Mouse (Mus musculus): ENCODE measurements at regions not wholly inside any gene's neighbourhood (a gene's known extent, or its start where the extent isn't known, plus 50 kb on each side); places are given as distances from the start of the nearest gene placed in this dataset.
"Not testable (repeated sequence)": the region's sequence is repeated elsewhere in the genome, so short reads cannot be mapped to it uniquely, and the experiment has no call there.

DNA sequence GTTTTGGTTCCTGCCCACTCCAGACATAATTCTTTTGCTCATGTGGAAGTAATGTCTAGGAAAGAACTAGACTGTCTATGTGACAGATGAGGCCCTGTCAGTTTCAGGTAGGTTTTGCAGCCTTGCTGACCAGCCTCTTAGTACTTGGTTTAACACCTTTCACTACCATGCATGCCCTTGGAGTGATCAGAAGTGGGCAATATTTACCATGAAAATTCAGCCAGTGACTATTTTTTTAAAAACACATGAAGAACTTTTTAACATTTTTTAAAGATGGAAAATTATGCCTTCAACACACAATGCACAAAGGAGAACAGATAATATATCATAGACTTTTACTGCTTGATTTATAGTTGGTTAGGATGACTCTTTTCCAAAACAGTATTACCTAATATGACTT lies 58.1 kb downstream of the Cox7c start:
- Histone ChIP-seq H3K4me1 (ENCODE audit: control insufficient read depth in 1 of 2, insufficient read depth in 2 of 2, low read length in 2 of 2) (no peaks in the 10 kb centered on the region), H3K4me3 (ENCODE audit: control insufficient read depth in 1 of 2, insufficient read depth in 1 of 2, low read depth in 2 of 2, low read length in 2 of 2) (no peak overlapping the region), H3K36me3 (ENCODE audit: control insufficient read depth in 1 of 2, insufficient read depth in 2 of 2, low read length in 2 of 2) (no peaks in the 10 kb centered on the region), H3K27ac (ENCODE audit: control insufficient read depth, low read depth, low read length) (no peak overlapping the region), H3K79me2 (ENCODE audit: control insufficient read depth, insufficient read depth, low read length, poor library complexity) (no peaks in the 10 kb centered on the region), H3K27me3 (ENCODE audit: control insufficient read depth in 1 of 2, insufficient read depth in 2 of 2, low read length in 2 of 2) (no peaks in the 10 kb centered on the region), H3K9ac (ENCODE audit: control insufficient read depth, low read depth, low read length, poor library complexity, severe bottlenecking) (no peak overlapping the region), H3K9me3 (replicated peaks; ENCODE audit: insufficient read depth, low read length) (no peaks in the 10 kb centered on the region)
- peak; percentile 21 for DNase-seq (ENCODE audit: low read depth, low spot score)
- TF ChIP-seq SMC3 (IDR thresholded peaks at IDR 0.05; ENCODE audit: low read depth, low read length) (peak; percentile 49), CTCF (IDR thresholded peaks at IDR 0.05 in 2 of 3, conservative IDR thresholded peaks at IDR 0.05 in 1 of 3; ENCODE audit: control insufficient read depth in 1 of 3, insufficient read depth in 1 of 3, low read depth in 2 of 3, low read length in 3 of 3, poor library complexity in 1 of 3, severe bottlenecking in 1 of 3) (peak in 1 of 3 experiments; percentile 47; a peak in 2 of 6 replicates), ZC3H11A (IDR thresholded peaks at IDR 0.05; ENCODE audit: low read depth, low read length) (peak; percentile 36), EP300 (IDR thresholded peaks at IDR 0.05; ENCODE audit: low read depth in 1 of 2, low read length in 2 of 2) (no peak), POLR2AphosphoS2 (IDR thresholded peaks at IDR 0.05; ENCODE audit: low read length) (no peak), RAD21 (IDR thresholded peaks at IDR 0.05; ENCODE audit: low read depth, low read length) (peak; percentile 59), ZNF384 (IDR thresholded peaks at IDR 0.05; ENCODE audit: low read depth, low read length) (peak; percentile 64)

DNA sequence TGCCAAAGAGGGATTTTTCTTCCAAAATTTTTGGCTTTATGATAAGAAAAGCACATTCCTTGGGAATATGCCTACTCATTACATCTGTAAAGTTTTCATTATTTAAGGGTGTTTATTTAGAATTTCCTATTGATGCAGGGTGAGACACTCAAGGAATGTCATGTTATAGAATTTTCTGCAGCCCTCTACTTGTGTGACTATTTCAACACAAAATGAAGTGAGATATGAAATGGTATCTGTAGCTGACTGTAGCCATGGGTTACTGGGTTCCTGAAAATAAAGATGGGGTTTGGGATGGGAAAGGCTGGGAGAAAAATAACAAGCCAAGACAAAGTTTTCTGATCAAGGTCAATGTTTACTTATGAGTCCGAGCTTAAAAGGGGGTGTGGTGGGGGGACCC lies 64.6 kb downstream of the Cox7c start:
- Histone ChIP-seq H3K27ac (ENCODE audit: control insufficient read depth, low read depth, low read length) (no peak overlapping the region), H3K27me3 (ENCODE audit: control insufficient read depth in 1 of 2, insufficient read depth in 2 of 2, low read length in 2 of 2) (no peaks in the 10 kb centered on the region), H3K9ac (ENCODE audit: control insufficient read depth, low read depth, low read length, poor library complexity, severe bottlenecking) (no peak overlapping the region), H3K4me3 (ENCODE audit: control insufficient read depth in 1 of 2, insufficient read depth in 1 of 2, low read depth in 2 of 2, low read length in 2 of 2) (no peak overlapping the region), H3K79me2 (ENCODE audit: control insufficient read depth, insufficient read depth, low read length, poor library complexity) (no peaks in the 10 kb centered on the region), H3K4me1 (ENCODE audit: control insufficient read depth in 1 of 2, insufficient read depth in 2 of 2, low read length in 2 of 2) (no peaks in the 10 kb centered on the region), H3K36me3 (ENCODE audit: control insufficient read depth in 1 of 2, insufficient read depth in 2 of 2, low read length in 2 of 2) (no peaks in the 10 kb centered on the region), H3K9me3 (replicated peaks; ENCODE audit: insufficient read depth, low read length) (no peaks in the 10 kb centered on the region)
- DNase-seq (ENCODE audit: low read depth, low spot score) = no peak
- TF ChIP-seq EP300 (IDR thresholded peaks at IDR 0.05; ENCODE audit: low read depth in 1 of 2, low read length in 2 of 2) (no peak), USF2 (IDR thresholded peaks at IDR 0.05; ENCODE audit: borderline replicate concordance in 1 of 2, insufficient read depth in 1 of 2, low read depth in 1 of 2, low read length in 2 of 2) (no peak), GABPA (IDR thresholded peaks at IDR 0.05; ENCODE audit: low read depth, low read length) (no peak), ZC3H11A (IDR thresholded peaks at IDR 0.05; ENCODE audit: low read depth, low read length) (no peak), RAD21 (IDR thresholded peaks at IDR 0.05; ENCODE audit: low read depth, low read length) (no peak), CTCF (IDR thresholded peaks at IDR 0.05 in 2 of 3, conservative IDR thresholded peaks at IDR 0.05 in 1 of 3; ENCODE audit: control insufficient read depth in 1 of 3, insufficient read depth in 1 of 3, low read depth in 2 of 3, low read length in 3 of 3, poor library complexity in 1 of 3, severe bottlenecking in 1 of 3) (no peak), GATA1 (IDR thresholded peaks at IDR 0.05; ENCODE audit: low read depth, low read length) (no peak), MYB (IDR thresholded peaks at IDR 0.05; ENCODE audit: low read depth, low read length) (no peak), BHLHE40 (IDR thresholded peaks at IDR 0.05; ENCODE audit: borderline replicate concordance, low read depth, low read length) (no peak), TCF12 (IDR thresholded peaks at IDR 0.05; ENCODE audit: low read depth, low read length) (no peak), ZNF384 (IDR thresholded peaks at IDR 0.05; ENCODE audit: low read depth, low read length) (no peak), ETS1 (IDR thresholded peaks at IDR 0.05; ENCODE audit: low read depth, low read length) (no peak), MAFK (IDR thresholded peaks at IDR 0.05; ENCODE audit: borderline replicate concordance, low read depth, low read length) (no peak), POLR2A (IDR thresholded peaks at IDR 0.05; ENCODE audit: control insufficient read depth in 1 of 2, insufficient read depth in 1 of 2, low read depth in 1 of 2, low read length in 2 of 2, poor library complexity in 1 of 2) (no peak), SMC3 (IDR thresholded peaks at IDR 0.05; ENCODE audit: low read depth, low read length) (no peak), MAX (IDR thresholded peaks at IDR 0.05; ENCODE audit: low read length) (no peak), UBTF (IDR thresholded peaks at IDR 0.05; ENCODE audit: borderline replicate concordance, insufficient read depth, low read depth, low read length) (no peak)

DNA sequence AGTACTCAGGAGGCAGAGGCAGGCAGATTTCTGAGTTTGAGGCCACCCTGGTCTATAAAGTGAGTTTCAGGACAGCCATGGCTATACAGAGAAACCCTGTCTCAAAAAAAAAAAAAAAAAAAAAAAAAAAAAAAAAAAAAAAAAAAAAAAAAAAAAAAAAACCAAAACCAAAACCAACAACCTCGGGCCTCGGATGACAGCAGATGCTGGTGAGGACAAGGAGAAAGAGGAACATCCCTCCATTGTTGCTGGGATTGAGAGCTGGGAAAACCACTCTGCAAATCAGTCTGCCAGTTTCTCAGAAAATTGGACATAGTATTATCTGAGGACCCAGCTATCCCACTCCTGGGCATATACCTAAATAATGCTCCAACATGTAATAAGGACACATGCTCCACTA lies 82.7 kb downstream of the Cox7c start:
- H3K9ac ChIP-seq (ENCODE audit: control insufficient read depth, low read depth, low read length, poor library complexity, severe bottlenecking); H3K4me3 ChIP-seq (ENCODE audit: control insufficient read depth in 1 of 2, insufficient read depth in 1 of 2, low read depth in 2 of 2, low read length in 2 of 2); H3K79me2 ChIP-seq (ENCODE audit: control insufficient read depth, insufficient read depth, low read length, poor library complexity); H3K36me3 ChIP-seq (ENCODE audit: control insufficient read depth in 1 of 2, insufficient read depth in 2 of 2, low read length in 2 of 2); DNase-seq (ENCODE audit: low read depth, low spot score); H3K4me1 ChIP-seq (ENCODE audit: control insufficient read depth in 1 of 2, insufficient read depth in 2 of 2, low read length in 2 of 2); H3K9me3 ChIP-seq (replicated peaks; ENCODE audit: insufficient read depth, low read length); H3K27ac ChIP-seq (ENCODE audit: control insufficient read depth, low read depth, low read length); H3K27me3 ChIP-seq (ENCODE audit: control insufficient read depth in 1 of 2, insufficient read depth in 2 of 2, low read length in 2 of 2): not testable (repeated sequence)

All from MEL (cell line).